8 mouse cellular contexts compared by ENCODE assay signal in the genomic region with DNA sequence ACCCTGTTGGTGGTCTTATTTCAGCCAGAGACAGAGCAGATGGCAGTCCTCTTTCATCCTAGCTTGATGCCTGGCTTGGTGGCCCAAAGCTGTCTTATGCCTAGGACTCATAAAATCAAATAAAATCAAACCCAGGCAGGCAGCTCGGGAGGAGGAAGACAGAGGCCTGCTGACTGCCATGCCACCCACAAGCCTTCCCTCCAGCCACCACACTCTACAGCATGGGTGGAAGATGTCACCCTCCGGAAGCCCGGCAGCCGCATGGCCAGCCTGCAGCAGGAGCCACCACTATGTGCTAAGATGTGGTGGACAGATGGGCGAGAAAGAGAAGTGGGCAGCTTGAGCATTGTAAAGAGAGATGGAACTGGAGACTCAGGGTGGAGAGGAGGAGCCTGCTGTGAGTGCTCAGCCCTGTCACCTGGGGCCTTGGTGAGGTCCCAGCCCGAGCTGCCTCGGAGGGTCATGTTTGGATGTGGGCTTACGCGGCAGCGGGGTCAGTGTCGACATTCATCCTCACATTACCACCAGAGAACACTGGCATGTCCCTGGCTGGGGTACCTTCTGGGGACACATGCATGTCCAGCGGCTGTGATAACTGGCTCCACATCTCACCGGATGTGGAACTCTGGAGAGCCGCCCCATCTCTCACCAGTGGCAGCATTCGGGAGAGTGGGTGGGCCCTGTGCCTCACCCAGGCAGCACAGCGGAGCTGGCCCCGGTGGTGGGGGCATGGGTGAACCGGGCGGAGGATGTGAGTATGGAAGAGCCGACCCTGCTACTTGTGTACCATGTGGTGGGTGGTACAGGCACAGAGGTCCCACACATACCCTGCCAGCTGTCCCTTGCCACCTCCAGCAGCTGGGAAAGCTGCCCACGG. TPM values are rescaled to one million over a fixed set of nuclear protein-coding genes. Genes with fewer than 3 reads are reported as not detected.
DNase-seq lines count a peak whose midpoint lies in the region; ATAC-seq and TF ChIP-seq lines count a peak whose summit lies in the region.

No protein-coding gene starts in this region.

- ATAC-seq in cerebellum, adult (ENCODE audit: insufficient number of reproducible peaks, low FRiP score, low TSS enrichment) = peak; percentile 45; the same call in 1 of the 2 replicates
- ATAC-seq in limb, embryonic 12.5 days (ENCODE audit: insufficient number of reproducible peaks, insufficient read depth, low FRiP score, low TSS enrichment, low read depth) = no peak

- peak overlapping the region; percentile 39 for H3K4me2 ChIP-seq in limb, embryonic 12.5 days

- H3K9ac ChIP-seq in limb, embryonic 12.5 days (replicated peaks) = no peak overlapping the region

- 31% methylated on average over 21 of the region's 21 CpGs for WGBS in limb, embryonic 12.5 days

- H3K27me3 ChIP-seq in limb, embryonic 12.5 days = 0 out of 2 replicates have a peak, but pooled peaks cover 9% of the 10 kb centered on the region

- no peaks in the 10 kb centered on the region for H3K36me3 ChIP-seq in limb, embryonic 12.5 days

- peak overlapping the region; percentile 58 for H3K27ac ChIP-seq in layer of hippocampus, adult 2 months
- H3K27ac ChIP-seq in limb, embryonic 12.5 days = no peak overlapping the region

- H3K4me1 ChIP-seq in limb, embryonic 12.5 days (replicated peaks) = peaks cover 5% of the 10 kb centered on the region

- H3K4me3 ChIP-seq in layer of hippocampus, adult 2 months = no peak overlapping the region
- H3K4me3 ChIP-seq in limb, embryonic 12.5 days (replicated peaks) = peak overlapping the region; percentile 9; the same call in 1 of the 2 replicates

- no peak for DNase-seq in cerebellum, adult 11 months
- DNase-seq in layer of hippocampus, adult 2 months (ENCODE audit: low spot score in 2 of 2) = no peak
- DNase-seq in layer of hippocampus, postnatal 10 days (ENCODE audit: low spot score in 2 of 2) = no peak
- peak; percentile 55 to 64 for DNase-seq in cerebellum, postnatal 25 days
- DNase-seq in adrenal gland, adult 8-10 months = no peak
- DNase-seq in ovary, postnatal 10 days (ENCODE audit: low spot score) = no peak

- no peaks in the 10 kb centered on the region for H3K9me3 ChIP-seq in limb, embryonic 12.5 days

- TF ChIP-seq CTCF in layer of hippocampus, adult 2 months (conservative IDR thresholded peaks at IDR 0.05) = no peak

RNA-seq across cellular contexts. Expression of a gene that starts 29.9 kb away (rescaled TPM):
- total RNA-seq in layer of hippocampus, adult 2 months (2021) = 10 to 100 TPM; 81.4 to 86.7 TPM
- 10 to 100 TPM; 84.0 to 87.2 TPM for total RNA-seq in layer of hippocampus, postnatal 10 days (2021)
- 0.52 and 0.73 TPM in 2 replicates for polyA plus RNA-seq in limb, embryonic 12.5 days (2016; fragmentation: Nextera tagmentation; extraction: Ambion mirVana)
- total RNA-seq in adrenal gland, adult 8-10 months (2022) = 1 to 10 TPM; 2.1 to 7.4 (median 3.7) TPM

Comparison
In these comparisons a context has a peak if more than half of its experiments do, and no peak if none do; other contexts are left out.
1. DNase-seq: peak in cerebellum, postnatal 25 days (2 of 2); none in cerebellum, adult 11 months (single experiment), layer of hippocampus, adult 2 months (0 of 2), layer of hippocampus, postnatal 10 days (0 of 2), adrenal gland, adult 8-10 months (single experiment) and ovary, postnatal 10 days (single experiment).
2. RNA of a gene that starts 29.9 kb away (total RNA-seq): 84.0 to 87.2 TPM in layer of hippocampus, postnatal 10 days and 81.4 to 86.7 TPM in layer of hippocampus, adult 2 months; 2.1 to 7.4 TPM in adrenal gland, adult 8-10 months; every median in the first group is over 4 times any median in the second.